Mouse (Mus musculus): ENCODE data around the gene Chad. TPM values are rescaled to one million over a fixed set of nuclear protein-coding genes. Genes with fewer than 3 reads are reported as not detected.

Gene Chad
- polyA plus RNA-seq (2015; fragmentation: Nextera tagmentation; extraction: Ambion mirVana) = 0.34 and 0.39 TPM in 2 replicates

DNA sequence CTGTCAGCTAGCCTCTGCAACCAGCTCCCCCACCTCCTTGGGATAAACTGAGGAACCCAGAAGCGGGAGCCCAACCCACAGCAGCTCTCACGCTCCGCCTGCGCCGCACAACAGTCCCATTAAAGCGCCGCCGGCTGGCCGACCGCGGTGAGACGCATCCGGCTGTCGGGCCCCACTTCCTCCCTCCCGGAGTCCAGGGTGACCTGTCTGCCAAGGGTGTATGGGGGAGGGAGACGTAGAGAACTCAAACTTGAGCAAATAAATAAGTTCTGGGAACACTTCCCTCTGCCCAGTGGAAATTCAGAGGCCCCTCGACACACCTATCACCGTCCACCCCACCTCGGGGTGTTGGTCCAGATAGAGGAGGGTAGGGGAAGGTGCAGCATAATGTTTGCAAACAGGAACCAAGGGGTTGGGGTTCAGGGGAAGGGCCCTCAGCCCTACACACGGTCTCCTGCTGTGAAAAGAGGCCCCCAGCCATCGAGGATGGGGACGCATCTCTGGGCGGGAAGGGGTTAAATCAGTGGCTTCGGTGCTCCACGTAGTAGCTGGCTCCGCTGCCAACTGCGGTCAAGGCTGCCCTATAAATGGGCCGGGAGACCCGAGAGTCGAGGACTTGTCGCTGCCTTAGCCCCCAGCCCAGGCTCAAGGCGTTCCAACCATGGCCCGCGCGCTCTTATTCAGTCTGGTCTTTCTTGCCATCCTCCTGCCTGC, at the start of gene Chad:
Gene Chad (plus strand): TSS at position 611 of the 714 bp plus-strand sequence.
- H3K27ac ChIP-seq (replicated peaks) = no peak within 1 kb of the TSS
- H3K36me3 ChIP-seq = peaks cover 9% of the 10 kb centered on the region; the same call in 1 of the 2 replicates
- peak within 1 kb of the TSS; percentile 73 for H3K4me2 ChIP-seq
- WGBS = 3% methylated on average over 35 of the region's 35 CpGs
- peak within 1 kb of the TSS; percentile 44 for H3K4me3 ChIP-seq
- peaks cover 42% of the 10 kb centered on the region for H3K27me3 ChIP-seq (replicated peaks)
- ATAC-seq (ENCODE audit: extremely low read depth, insufficient number of reproducible peaks, low FRiP score, low TSS enrichment) = no peak
- peaks cover 15% of the 10 kb centered on the region for H3K4me1 ChIP-seq
- no peaks in the 10 kb centered on the region for H3K9me3 ChIP-seq
- peak within 1 kb of the TSS; percentile 75 for H3K9ac ChIP-seq

GRCm38 (mm10) chr11:94521219-94521843, 43.5 kb upstream of the Chad start, which contains the start of gene Mycbpap:
TSS of gene Mycbpap (minus strand) at chr11:94521742.
- ATAC-seq (ENCODE audit: extremely low read depth, insufficient number of reproducible peaks, low FRiP score, low TSS enrichment) = peak; percentile 55
- H3K4me2 ChIP-seq = peak within 1 kb of the TSS; percentile 91
- peaks cover 43% of the 10 kb centered on the region for H3K4me1 ChIP-seq
- peak within 1 kb of the TSS; percentile 66 for H3K4me3 ChIP-seq
- no peaks in the 10 kb centered on the region for H3K9me3 ChIP-seq
- H3K27me3 ChIP-seq (replicated peaks) = no peaks in the 10 kb centered on the region
- no peaks in the 10 kb centered on the region for H3K36me3 ChIP-seq
- peak within 1 kb of the TSS; percentile 76 for H3K27ac ChIP-seq (replicated peaks)
- WGBS = under 1% methylated on average over 42 of the region's 42 CpGs
- H3K9ac ChIP-seq = peak within 1 kb of the TSS; percentile 84

GRCm38 (mm10) chr11:94526171-94526879, 38.5 kb upstream of the Chad start:
- Histone ChIP-seq H3K27me3 (replicated peaks) (no peaks in the 10 kb centered on the region), H3K4me2 (no peak overlapping the region), H3K9me3 (no peaks in the 10 kb centered on the region), H3K9ac (no peak overlapping the region), H3K27ac (replicated peaks) (no peak overlapping the region), H3K4me1 (peaks cover 31% of the 10 kb centered on the region), H3K36me3 (no peaks in the 10 kb centered on the region), H3K4me3 (no peak overlapping the region)
- WGBS = 55% methylated on average over 9 of the region's 9 CpGs
- no peak for ATAC-seq (ENCODE audit: extremely low read depth, insufficient number of reproducible peaks, low FRiP score, low TSS enrichment)

GRCm38 (mm10) chr11:94528879-94529278, 36.0 kb upstream of the Chad start:
- Histone ChIP-seq H3K4me1 (peaks cover 11% of the 10 kb centered on the region; the same call in 1 of the 2 replicates), H3K36me3 (no peaks in the 10 kb centered on the region), H3K4me3 (no peak overlapping the region), H3K27me3 (replicated peaks) (no peaks in the 10 kb centered on the region), H3K4me2 (no peak overlapping the region), H3K9me3 (no peaks in the 10 kb centered on the region), H3K9ac (no peak overlapping the region), H3K27ac (replicated peaks) (no peak overlapping the region)
- no peak for ATAC-seq (ENCODE audit: extremely low read depth, insufficient number of reproducible peaks, low FRiP score, low TSS enrichment)
- WGBS = 44% methylated on average over 3 of the region's 3 CpGs

GRCm38 (mm10) chr11:94533171-94533570, 31.7 kb upstream of the Chad start:
- ATAC-seq (ENCODE audit: extremely low read depth, insufficient number of reproducible peaks, low FRiP score, low TSS enrichment) = no peak
- Histone ChIP-seq H3K9me3 (no peaks in the 10 kb centered on the region; the same call in 1 of the 2 replicates), H3K4me2 (no peak overlapping the region), H3K27me3 (replicated peaks) (no peaks in the 10 kb centered on the region), H3K27ac (replicated peaks) (no peak overlapping the region), H3K4me3 (no peak overlapping the region), H3K36me3 (no peaks in the 10 kb centered on the region), H3K4me1 (peaks cover 9% of the 10 kb centered on the region), H3K9ac (no peak overlapping the region)
- 67% methylated on average over 8 of the region's 8 CpGs for WGBS

DNA sequence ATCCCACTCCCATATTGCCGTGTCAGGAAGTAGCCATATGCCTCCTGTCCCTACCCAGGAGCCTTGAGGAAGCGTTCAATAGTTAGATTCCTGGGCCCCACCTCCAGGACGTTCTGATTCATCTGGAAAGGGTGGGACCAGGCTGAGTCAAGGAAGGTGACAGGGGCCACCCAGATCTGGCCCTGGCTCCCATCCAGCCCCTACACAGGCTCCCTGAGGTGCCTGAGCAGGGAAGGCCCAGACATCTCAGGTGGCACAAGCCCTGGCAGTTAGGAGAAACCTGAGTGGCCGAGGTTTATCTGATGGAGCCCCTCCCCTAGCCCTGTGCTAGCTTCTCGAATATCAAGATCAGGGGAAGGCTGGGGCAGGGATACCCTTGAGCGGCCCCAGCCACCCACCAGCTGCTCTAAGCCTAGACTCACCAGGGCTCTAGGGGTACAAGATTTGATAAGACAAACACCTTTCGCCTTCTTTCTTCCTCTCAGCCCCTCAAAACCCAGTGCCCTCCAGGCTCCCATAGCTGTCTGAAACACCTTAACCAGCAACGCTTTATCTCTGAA, 26.0 kb upstream of the Chad start:
- H3K36me3 ChIP-seq = peaks cover 26% of the 10 kb centered on the region
- WGBS = 44% methylated on average over 8 of the region's 8 CpGs
- no peak overlapping the region for H3K9ac ChIP-seq
- no peak overlapping the region for H3K4me3 ChIP-seq
- H3K4me1 ChIP-seq = peaks cover 11% of the 10 kb centered on the region
- H3K9me3 ChIP-seq = no peaks in the 10 kb centered on the region; the same call in 1 of the 2 replicates
- H3K27ac ChIP-seq (replicated peaks) = no peak overlapping the region
- no peaks in the 10 kb centered on the region for H3K27me3 ChIP-seq (replicated peaks)
- H3K4me2 ChIP-seq = no peak overlapping the region
- no peak for ATAC-seq (ENCODE audit: extremely low read depth, insufficient number of reproducible peaks, low FRiP score, low TSS enrichment)

DNA sequence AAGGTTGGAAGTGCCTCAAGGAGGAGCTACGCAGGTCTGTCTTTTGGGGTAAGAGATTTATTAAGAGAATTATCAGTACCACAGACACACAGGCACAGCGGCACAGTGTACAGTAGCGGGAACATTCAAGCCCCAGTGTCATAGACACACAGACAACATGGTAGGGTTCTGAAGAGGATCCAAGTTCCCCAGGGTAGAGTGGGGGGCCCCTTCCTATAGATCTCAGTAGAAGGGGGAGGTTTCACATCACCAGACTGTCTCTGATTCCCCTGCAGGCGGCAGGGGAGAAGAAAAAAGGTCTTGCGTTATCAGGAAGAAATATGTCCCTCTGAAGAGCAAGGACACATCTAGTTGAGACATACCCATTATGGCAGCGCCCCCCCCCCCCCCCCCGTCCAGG, 25.1 kb upstream of the Chad start:
- Histone ChIP-seq H3K27me3 (replicated peaks) (no peaks in the 10 kb centered on the region), H3K9me3 (no peaks in the 10 kb centered on the region; the same call in 1 of the 2 replicates), H3K4me3 (no peak overlapping the region), H3K9ac (no peak overlapping the region), H3K36me3 (peaks cover 26% of the 10 kb centered on the region), H3K4me1 (peaks cover 19% of the 10 kb centered on the region), H3K27ac (replicated peaks) (no peak overlapping the region), H3K4me2 (no peak overlapping the region)
- WGBS = 73% methylated on average over 7 of the region's 7 CpGs
- ATAC-seq (ENCODE audit: extremely low read depth, insufficient number of reproducible peaks, low FRiP score, low TSS enrichment) = no peak

GRCm38 (mm10) chr11:94542400-94542799, 22.4 kb upstream of the Chad start:
- no peak for ATAC-seq (ENCODE audit: extremely low read depth, insufficient number of reproducible peaks, low FRiP score, low TSS enrichment)
- Histone ChIP-seq H3K4me1 (peaks cover 13% of the 10 kb centered on the region), H3K4me2 (no peak overlapping the region), H3K4me3 (no peak overlapping the region), H3K27ac (replicated peaks) (no peak overlapping the region), H3K9ac (no peak overlapping the region), H3K27me3 (replicated peaks) (no peaks in the 10 kb centered on the region), H3K36me3 (peaks cover 26% of the 10 kb centered on the region), H3K9me3 (no peaks in the 10 kb centered on the region)
- WGBS = 91% methylated on average over 4 of the region's 4 CpGs

DNA sequence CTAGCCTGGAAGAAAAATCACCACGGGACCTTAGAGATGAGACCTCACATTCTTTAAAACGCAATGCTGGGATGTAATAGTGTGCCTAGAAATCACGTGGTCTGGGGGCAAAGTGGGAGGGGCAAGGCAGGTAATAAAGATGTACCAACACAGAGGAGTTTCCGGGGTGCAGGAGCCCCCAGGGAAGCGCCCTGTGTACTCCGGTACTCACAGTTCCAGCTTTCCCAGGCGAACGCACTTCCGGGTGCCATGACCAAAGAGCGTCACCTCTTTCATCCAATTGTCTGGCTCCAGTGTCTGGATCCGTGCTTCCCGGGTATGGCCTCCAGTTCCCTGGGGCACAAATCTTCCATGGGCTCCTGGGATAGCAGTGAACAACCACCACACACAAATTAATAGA, 21.5 kb upstream of the Chad start:
- peaks cover 26% of the 10 kb centered on the region for H3K36me3 ChIP-seq
- no peaks in the 10 kb centered on the region for H3K27me3 ChIP-seq (replicated peaks)
- peaks cover 18% of the 10 kb centered on the region for H3K4me1 ChIP-seq
- ATAC-seq (ENCODE audit: extremely low read depth, insufficient number of reproducible peaks, low FRiP score, low TSS enrichment) = no peak
- H3K4me3 ChIP-seq = no peak overlapping the region
- H3K27ac ChIP-seq (replicated peaks) = no peak overlapping the region
- H3K4me2 ChIP-seq = no peak overlapping the region
- H3K9ac ChIP-seq = no peak overlapping the region
- WGBS = 81% methylated on average over 12 of the region's 12 CpGs
- H3K9me3 ChIP-seq = no peaks in the 10 kb centered on the region

DNA sequence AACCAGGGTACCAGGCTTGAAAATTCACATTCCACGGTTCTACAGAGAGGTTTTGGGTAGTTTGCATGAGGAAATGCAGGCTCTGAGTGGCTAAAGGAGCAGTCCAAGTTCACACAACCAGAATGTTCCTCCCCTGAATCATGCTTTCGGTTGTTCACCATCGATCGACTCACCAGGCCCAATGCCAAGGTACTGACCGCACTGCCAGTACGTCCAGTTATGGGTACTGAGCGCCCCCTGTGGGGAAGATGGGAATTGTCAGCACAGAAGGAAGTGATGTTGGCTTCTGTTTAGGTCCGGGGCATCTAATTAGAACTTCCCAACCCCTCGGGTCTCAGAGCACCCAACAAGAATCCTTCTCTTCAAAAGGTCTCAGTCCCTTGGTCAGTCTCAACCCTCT, 20.9 kb upstream of the Chad start:
- Histone ChIP-seq H3K4me3 (peak overlapping the region; percentile 30), H3K27me3 (replicated peaks) (no peaks in the 10 kb centered on the region), H3K36me3 (peaks cover 26% of the 10 kb centered on the region), H3K9ac (peak overlapping the region; percentile 24), H3K27ac (replicated peaks) (no peak overlapping the region), H3K4me1 (peaks cover 20% of the 10 kb centered on the region), H3K9me3 (no peaks in the 10 kb centered on the region), H3K4me2 (peak overlapping the region; percentile 62)
- 25% methylated on average over 9 of the region's 9 CpGs for WGBS
- ATAC-seq (ENCODE audit: extremely low read depth, insufficient number of reproducible peaks, low FRiP score, low TSS enrichment) = no peak

DNA sequence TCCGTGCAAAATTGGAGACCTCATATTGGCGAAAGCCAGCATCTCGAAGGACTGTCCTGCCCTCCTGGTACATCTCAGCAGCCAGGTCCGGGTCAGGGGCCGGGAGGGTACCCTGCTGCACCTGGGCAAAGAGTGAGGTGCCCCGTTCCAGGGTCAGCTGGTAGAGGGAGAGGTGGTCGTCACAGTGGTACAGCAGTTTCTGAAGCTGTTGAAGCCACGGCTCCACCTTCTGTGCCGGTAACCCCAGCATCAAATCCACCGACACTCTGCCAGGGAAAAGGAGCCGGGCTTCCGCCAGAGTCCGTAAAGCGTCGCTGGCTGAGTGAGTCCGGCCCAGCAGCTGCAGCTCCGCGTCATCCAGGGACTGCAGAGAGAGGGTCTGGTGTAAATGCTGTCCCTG, 20.4 kb upstream of the Chad start:
- no peaks in the 10 kb centered on the region for H3K27me3 ChIP-seq (replicated peaks)
- no peak overlapping the region for H3K27ac ChIP-seq (replicated peaks)
- H3K4me2 ChIP-seq = peak overlapping the region; percentile 62
- peak overlapping the region; percentile 24 for H3K9ac ChIP-seq
- WGBS = 42% methylated on average over 18 of the region's 18 CpGs
- ATAC-seq (ENCODE audit: extremely low read depth, insufficient number of reproducible peaks, low FRiP score, low TSS enrichment) = no peak
- H3K4me1 ChIP-seq = peaks cover 23% of the 10 kb centered on the region
- H3K4me3 ChIP-seq = peak overlapping the region; percentile 30
- peaks cover 26% of the 10 kb centered on the region for H3K36me3 ChIP-seq
- no peaks in the 10 kb centered on the region for H3K9me3 ChIP-seq
